Mouse (Mus musculus) heart, embryonic 16.5 days (tissue): ENCODE data around the gene Gfra1. TPM values are rescaled to one million over a fixed set of nuclear protein-coding genes. Genes with fewer than 3 reads are reported as not detected.

Experiments used
- ATAC-seq: fragments of 200-750 bp; cut with Nextera tagmentation; replicated peaks from 2 replicates; pipeline ENCODE4 v1.8.0; 2017; ENCODE audit warnings: moderate number of reproducible peaks; ENCODE audit not compliant: insufficient read depth, low FRiP score; ENCODE audit errors: extremely low read depth
- H3K27ac ChIP-seq: fragments of 300-500 bp; sonication (generic); 2 replicates; pipeline ENCODE4 v1.5.1; 2014; ENCODE audit warnings: mild to moderate bottlenecking, low read length, control low read depth, moderate library complexity
- H3K27me3 ChIP-seq: fragments of 300-500 bp; sonication (generic); 2 replicates; pipeline ENCODE4 v1.6.1; 2014; ENCODE audit warnings: low read length, mixed read lengths; ENCODE audit not compliant: control insufficient read depth, insufficient read depth
- H3K36me3 ChIP-seq: fragments of 300-500 bp; sonication (generic); 2 replicates; pipeline ENCODE4 v1.6.1; 2014; ENCODE audit not compliant: control insufficient read depth, insufficient read depth
- H3K4me1 ChIP-seq: fragments of 300-500 bp; sonication (generic); 2 replicates; pipeline ENCODE4 v1.6.1; 2014; ENCODE audit warnings: low read length, mixed read lengths; ENCODE audit not compliant: control insufficient read depth, insufficient read depth
- H3K4me2 ChIP-seq: fragments of 300-500 bp; sonication (generic); 2 replicates; pipeline ENCODE4 v1.6.1; 2014; ENCODE audit warnings: low read depth, mild to moderate bottlenecking, control low read depth, low read length
- H3K4me3 ChIP-seq: fragments of 300-500 bp; sonication (generic); 2 replicates; pipeline ENCODE4 v1.5.1; 2014; ENCODE audit warnings: mild to moderate bottlenecking, control low read depth, low read length
- H3K9ac ChIP-seq: fragments of 300-500 bp; sonication (generic); 2 replicates; pipeline ENCODE4 v1.6.1; 2014; ENCODE audit warnings: low read length, control low read depth
- H3K9me3 ChIP-seq: fragments of 300-500 bp; sonication (generic); replicated peaks from 2 replicates; pipeline ENCODE4 v1.6.1; 2016; ENCODE audit warnings: low read length; ENCODE audit not compliant: control insufficient read depth
- WGBS: fragments of 180-500 bp; shearing (Covaris S2); extraction: QIAGEN DNeasy Blood & Tissue Kit; methylation state at CpG from one replicate; pipeline ENCODE4 v1.1.7; 2014; 5-methylcytosine and 5-hydroxymethylcytosine counted together
- polyA plus RNA-seq: library from polyadenylated mRNA; unstranded; fragments of >200 nt; fragmentation: Nextera tagmentation; extraction: Ambion mirVana; gene quantifications from 2 replicates; pipeline ENCODE4 v1.2.1, GENCODE M21; 2015

Gene Gfra1
- polyA plus RNA-seq, 1 experiment from 2014 or later = 13.1 TPM

DNA sequence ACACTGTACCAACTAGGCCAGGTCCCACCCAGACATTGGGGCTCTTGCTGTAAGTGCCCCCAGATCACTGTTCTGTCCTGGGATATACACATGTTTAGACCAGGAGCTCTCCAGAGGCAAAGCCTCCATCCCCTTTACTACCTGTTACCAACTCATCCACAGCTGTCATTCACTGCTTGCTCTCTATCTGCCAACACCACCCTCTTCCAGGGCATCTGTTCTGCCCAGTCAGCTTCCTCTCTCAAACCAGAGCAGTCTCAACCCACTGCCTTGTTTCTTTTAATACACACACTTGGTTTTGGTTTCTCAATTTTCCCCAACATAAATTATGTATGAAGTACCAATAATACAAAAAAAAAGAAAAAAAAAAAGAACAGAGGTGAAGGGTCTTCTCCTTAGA, 41.0 kb downstream of the Gfra1 start:
- 0 out of 2 replicates have a peak, but pooled peaks cover 2% of the 10 kb centered on the region for H3K9me3 ChIP-seq
- ATAC-seq = no peak

DNA sequence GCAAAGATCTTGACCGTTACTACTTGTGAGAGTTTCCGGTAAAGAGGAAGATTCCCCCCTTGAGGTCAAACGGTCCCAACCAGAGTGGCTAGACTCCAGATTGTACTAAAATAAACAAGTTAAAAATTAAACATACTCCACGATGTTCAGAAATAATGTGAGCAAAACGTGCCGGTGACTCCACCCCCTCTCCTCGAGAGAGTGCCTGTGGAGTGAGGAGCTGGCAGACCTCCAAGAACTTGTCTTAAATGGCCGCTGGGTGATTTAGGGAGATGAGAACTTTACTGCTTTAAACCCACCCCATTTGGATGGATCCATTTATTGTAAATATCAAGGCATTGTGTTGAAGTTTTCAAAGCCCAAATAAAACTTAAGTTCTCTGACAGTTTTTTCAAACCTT, 42.4 kb downstream of the Gfra1 start:
- Histone ChIP-seq H3K4me2 (peak overlapping the region; percentile 62), H3K4me3 (peak overlapping the region; percentile 35)
- no peak for ATAC-seq

More for the DNA sequence above, 41.0 kb downstream of the Gfra1 start:
- Histone ChIP-seq H3K4me2 (no peak overlapping the region), H3K4me3 (no peak overlapping the region), H3K27me3 (no peaks in the 10 kb centered on the region), H3K36me3 (no peaks in the 10 kb centered on the region), H3K27ac (no peak overlapping the region), H3K9ac (no peak overlapping the region), H3K4me1 (peaks cover 9% of the 10 kb centered on the region)

GRCm38 (mm10) chr19:58412811-58413210, 42.9 kb downstream of the Gfra1 start:
- Histone ChIP-seq H3K4me2 (no peak overlapping the region), H3K4me3 (no peak overlapping the region), H3K9ac (no peak overlapping the region), H3K4me1 (peaks cover 3% of the 10 kb centered on the region; the same call in 1 of the 2 replicates), H3K27me3 (no peaks in the 10 kb centered on the region), H3K27ac (no peak overlapping the region), H3K36me3 (no peaks in the 10 kb centered on the region), H3K9me3 (0 out of 2 replicates have a peak, but pooled peaks cover 2% of the 10 kb centered on the region)
- 66% methylated on average over 2 of the region's 3 CpGs for WGBS
- no peak for ATAC-seq

More for the DNA sequence above, 42.4 kb downstream of the Gfra1 start:
- Histone ChIP-seq H3K4me1 (peaks cover 3% of the 10 kb centered on the region; the same call in 1 of the 2 replicates), H3K9ac (no peak overlapping the region), H3K27me3 (no peaks in the 10 kb centered on the region), H3K9me3 (0 out of 2 replicates have a peak, but pooled peaks cover 2% of the 10 kb centered on the region), H3K36me3 (no peaks in the 10 kb centered on the region), H3K27ac (no peak overlapping the region)
- WGBS = 11% methylated on average over 8 of the region's 8 CpGs

- Histone ChIP-seq H3K4me2 (no peak overlapping the region), H3K27ac (no peak overlapping the region), H3K36me3 (no peaks in the 10 kb centered on the region), H3K4me1 (no peaks in the 10 kb centered on the region), H3K9ac (no peak overlapping the region), H3K9me3 (no peaks in the 10 kb centered on the region), H3K27me3 (no peaks in the 10 kb centered on the region), H3K4me3 (no peak overlapping the region)
- ATAC-seq = no peak
Observed at GRCm38 (mm10) chr19:58406726-58407125, 49.0 kb downstream of the Gfra1 start.

DNA sequence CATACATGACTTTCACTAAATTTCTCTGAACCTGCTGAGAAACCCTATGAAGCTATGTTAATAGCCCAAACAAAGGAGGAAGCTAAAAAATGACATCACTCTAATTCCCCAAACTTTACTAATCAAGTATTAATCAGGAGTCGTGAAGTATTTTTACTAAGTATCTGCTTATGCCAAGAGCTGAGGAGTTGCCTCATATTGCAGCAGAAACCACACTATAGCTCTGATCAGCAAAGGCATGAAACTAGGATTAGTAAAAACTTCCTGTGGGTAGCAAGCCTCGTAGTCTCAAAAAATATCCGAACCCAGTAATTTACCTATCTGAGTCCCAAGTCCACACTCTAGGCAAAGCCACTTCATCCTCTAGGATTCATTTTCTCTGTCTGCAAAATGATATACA, 55.5 kb downstream of the Gfra1 start:
- Histone ChIP-seq H3K27me3 (no peaks in the 10 kb centered on the region), H3K4me1 (peaks cover 4% of the 10 kb centered on the region; the same call in 1 of the 2 replicates), H3K27ac (no peak overlapping the region), H3K4me2 (no peak overlapping the region), H3K9ac (no peak overlapping the region), H3K36me3 (no peaks in the 10 kb centered on the region), H3K4me3 (no peak overlapping the region), H3K9me3 (no peaks in the 10 kb centered on the region)
- ATAC-seq = no peak
- 84% methylated on average over 3 of the region's 3 CpGs for WGBS

DNA sequence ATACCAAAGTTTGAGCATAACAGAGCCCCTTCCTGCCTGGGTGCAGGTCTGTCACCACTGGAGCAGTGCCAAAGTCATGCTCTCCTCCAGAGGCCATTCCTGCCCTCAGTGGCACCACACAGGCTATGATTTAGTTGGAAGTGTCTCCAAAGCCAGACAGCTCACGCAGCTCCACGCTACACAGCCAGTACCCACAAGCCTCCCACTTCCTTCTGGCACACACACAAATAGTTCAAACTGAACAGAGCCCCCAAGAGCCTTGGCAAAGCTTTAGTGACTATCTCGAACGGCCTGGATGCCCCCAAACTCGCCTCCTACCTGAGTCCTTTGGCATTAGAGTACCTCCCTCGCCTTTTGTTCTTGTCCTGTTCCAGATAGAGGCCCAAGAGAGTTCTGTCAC, 56.5 kb downstream of the Gfra1 start:
- WGBS = 31% methylated on average over 6 of the region's 6 CpGs
- Histone ChIP-seq H3K4me2 (no peak overlapping the region), H3K36me3 (no peaks in the 10 kb centered on the region), H3K4me1 (peaks cover 4% of the 10 kb centered on the region; the same call in 1 of the 2 replicates), H3K9ac (no peak overlapping the region), H3K27ac (no peak overlapping the region), H3K27me3 (no peaks in the 10 kb centered on the region), H3K4me3 (no peak overlapping the region), H3K9me3 (no peaks in the 10 kb centered on the region)
- ATAC-seq = no peak

GRCm38 (mm10) chr19:58396604-58396984, 59.1 kb downstream of the Gfra1 start:
- ATAC-seq = no peak
- Histone ChIP-seq H3K4me2 (no peak overlapping the region), H3K27ac (no peak overlapping the region), H3K4me1 (peaks cover 4% of the 10 kb centered on the region; the same call in 1 of the 2 replicates), H3K9me3 (no peaks in the 10 kb centered on the region), H3K27me3 (no peaks in the 10 kb centered on the region), H3K9ac (no peak overlapping the region), H3K4me3 (no peak overlapping the region), H3K36me3 (no peaks in the 10 kb centered on the region)
- WGBS = 75% methylated on average over 4 of the region's 4 CpGs

DNA sequence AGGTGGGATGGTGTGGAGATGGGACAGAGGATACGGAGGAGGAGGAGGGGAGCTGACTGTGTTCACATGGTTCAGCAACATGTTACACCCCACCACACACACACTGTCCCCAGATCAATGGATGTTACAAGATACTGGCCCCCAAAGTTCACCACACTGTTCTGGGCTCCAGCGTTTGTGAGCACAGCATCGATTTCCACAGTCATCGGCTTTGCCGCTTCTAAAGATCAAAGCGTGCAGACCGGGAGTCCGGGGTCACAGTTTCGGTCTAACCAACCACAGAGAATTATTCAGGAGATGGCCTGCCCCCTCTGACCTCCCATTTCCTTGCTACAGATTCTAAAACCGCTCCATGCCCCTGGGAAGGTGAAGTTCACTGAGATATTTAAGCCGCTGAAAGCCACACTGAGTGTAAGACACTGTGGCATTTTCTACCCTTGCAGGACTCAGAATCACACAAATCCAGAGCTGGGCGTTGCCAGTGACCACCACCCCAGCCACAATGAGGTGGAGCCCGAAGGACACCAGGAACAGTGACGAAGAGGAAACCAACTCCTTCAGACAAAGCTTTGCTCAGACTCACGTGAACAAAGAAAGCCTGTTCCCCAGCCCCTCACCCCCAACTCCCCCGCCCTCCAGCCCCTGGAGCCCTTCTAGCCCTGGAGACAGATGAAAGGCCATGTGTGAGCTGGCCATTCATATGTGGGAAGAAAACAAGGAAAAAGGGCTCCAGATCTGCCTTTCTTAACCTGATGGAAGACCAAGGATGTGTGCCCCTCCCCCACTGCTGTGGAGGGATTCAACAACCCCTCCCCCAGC, 59.7 kb downstream of the Gfra1 start:
- no peak for ATAC-seq
- no peak overlapping the region for H3K27ac ChIP-seq
- no peak overlapping the region for H3K9ac ChIP-seq
- peaks cover 4% of the 10 kb centered on the region; the same call in 1 of the 2 replicates for H3K4me1 ChIP-seq
- H3K36me3 ChIP-seq = no peaks in the 10 kb centered on the region
- no peak overlapping the region for H3K4me2 ChIP-seq
- no peak overlapping the region for H3K4me3 ChIP-seq
- H3K9me3 ChIP-seq = no peaks in the 10 kb centered on the region
- 65% methylated on average over 16 of the region's 16 CpGs for WGBS
- no peaks in the 10 kb centered on the region for H3K27me3 ChIP-seq

DNA sequence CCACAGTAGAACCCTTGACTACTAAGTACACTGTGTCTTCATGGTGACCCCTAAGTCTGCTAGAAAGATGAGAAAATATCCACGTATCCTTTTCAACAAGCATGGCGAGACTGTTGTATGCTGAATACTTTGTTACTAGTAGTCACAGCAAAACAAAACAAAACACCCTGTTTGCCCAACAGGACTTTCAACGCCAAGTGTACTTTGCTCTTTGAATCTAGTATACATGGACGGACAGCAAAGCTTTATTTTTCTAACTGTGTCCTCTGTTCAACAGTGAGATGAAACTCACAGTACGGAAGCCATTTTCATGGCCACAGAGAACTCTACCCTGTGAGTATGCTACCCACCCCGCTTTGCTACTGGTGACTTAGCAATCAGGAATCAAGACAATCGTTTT, 62.6 kb downstream of the Gfra1 start:
- WGBS = 87% methylated on average over 7 of the region's 7 CpGs
- no peaks in the 10 kb centered on the region for H3K9me3 ChIP-seq

More for the DNA sequence above, 62.6 kb downstream of the Gfra1 start:
- no peak overlapping the region for H3K27ac ChIP-seq
- no peak overlapping the region for H3K9ac ChIP-seq
- H3K36me3 ChIP-seq = no peaks in the 10 kb centered on the region
- H3K27me3 ChIP-seq = no peaks in the 10 kb centered on the region
- no peak overlapping the region for H3K4me2 ChIP-seq
- H3K4me3 ChIP-seq = no peak overlapping the region
- H3K4me1 ChIP-seq = no peaks in the 10 kb centered on the region
- ATAC-seq = no peak
